Mouse (Mus musculus): ENCODE data around the gene Akap2. TPM values are rescaled to one million over a fixed set of nuclear protein-coding genes. Genes with fewer than 3 reads are reported as not detected.

Gene Akap2
- polyA plus RNA-seq, 1 experiment from 2014 or later = 2.2 TPM

DNA sequence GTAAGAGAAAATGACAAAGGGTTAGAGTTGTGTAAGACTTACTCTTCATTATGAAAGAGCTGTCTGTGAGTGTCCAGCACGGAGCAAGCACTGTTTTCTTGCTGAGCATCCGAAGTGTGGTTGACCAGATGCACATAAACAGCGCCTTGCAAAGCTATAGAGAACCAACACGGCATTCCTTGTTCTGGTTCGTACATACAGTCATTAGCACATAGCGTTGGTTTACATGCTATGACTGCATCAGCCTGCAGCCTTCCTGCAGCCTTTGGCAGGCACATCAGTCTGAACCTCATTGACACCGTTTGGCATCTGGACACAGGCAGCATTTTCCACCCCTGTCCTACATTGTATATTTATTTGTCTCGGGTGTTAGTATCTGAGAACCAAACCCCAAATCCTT, 98.7 kb downstream of the Akap2 start:
- Histone ChIP-seq H3K4me2 (no peak overlapping the region), H3K4me1 (replicated peaks) (peaks cover 9% of the 10 kb centered on the region), H3K9ac (no peak overlapping the region), H3K9me3 (replicated peaks) (no peaks in the 10 kb centered on the region), H3K27ac (replicated peaks) (no peak overlapping the region), H3K27me3 (no peaks in the 10 kb centered on the region), H3K4me3 (replicated peaks) (no peak overlapping the region), H3K36me3 (replicated peaks) (no peaks in the 10 kb centered on the region)
- ATAC-seq (ENCODE audit: insufficient read depth) = no peak
- WGBS (ENCODE audit: insufficient replicate concordance) = 77% methylated on average over 8 of the region's 8 CpGs

DNA sequence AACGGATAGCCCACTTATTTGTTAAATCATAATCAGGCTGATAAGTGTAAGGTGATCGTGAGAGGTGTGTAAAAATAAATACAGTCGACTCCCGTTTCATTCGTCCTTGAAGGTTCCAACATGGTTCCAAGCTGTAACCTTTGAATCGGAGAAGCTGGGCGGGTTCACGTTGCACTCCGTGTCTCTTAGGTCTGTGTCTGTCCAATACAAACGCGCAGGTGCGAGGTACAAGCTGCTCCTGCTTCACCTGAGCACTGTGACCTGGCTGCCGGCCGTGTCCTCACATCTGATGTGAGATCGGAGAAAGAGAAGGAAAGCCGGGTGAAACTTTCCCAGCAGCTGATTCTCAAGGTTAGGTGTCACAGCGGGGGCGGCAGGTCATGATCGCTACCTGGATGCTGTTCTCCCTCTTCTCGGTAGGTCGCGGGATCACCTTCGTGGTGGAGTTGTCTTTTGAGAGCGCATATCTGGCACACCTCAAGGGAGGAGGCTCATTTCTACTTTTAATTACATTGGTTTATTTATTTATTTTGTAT, 103.5 kb downstream of the Akap2 start:
- H3K27ac ChIP-seq (replicated peaks) = no peak overlapping the region
- no peak overlapping the region for H3K9ac ChIP-seq
- H3K4me3 ChIP-seq (replicated peaks) = no peak overlapping the region
- no peak for ATAC-seq (ENCODE audit: insufficient read depth)
- no peaks in the 10 kb centered on the region for H3K36me3 ChIP-seq (replicated peaks)
- H3K4me1 ChIP-seq (replicated peaks) = no peaks in the 10 kb centered on the region; the same call in 1 of the 2 replicates
- no peak overlapping the region for H3K4me2 ChIP-seq
- H3K9me3 ChIP-seq (replicated peaks) = no peaks in the 10 kb centered on the region
- 75% methylated on average over 24 of the region's 24 CpGs for WGBS (ENCODE audit: insufficient replicate concordance)
- no peaks in the 10 kb centered on the region for H3K27me3 ChIP-seq

DNA sequence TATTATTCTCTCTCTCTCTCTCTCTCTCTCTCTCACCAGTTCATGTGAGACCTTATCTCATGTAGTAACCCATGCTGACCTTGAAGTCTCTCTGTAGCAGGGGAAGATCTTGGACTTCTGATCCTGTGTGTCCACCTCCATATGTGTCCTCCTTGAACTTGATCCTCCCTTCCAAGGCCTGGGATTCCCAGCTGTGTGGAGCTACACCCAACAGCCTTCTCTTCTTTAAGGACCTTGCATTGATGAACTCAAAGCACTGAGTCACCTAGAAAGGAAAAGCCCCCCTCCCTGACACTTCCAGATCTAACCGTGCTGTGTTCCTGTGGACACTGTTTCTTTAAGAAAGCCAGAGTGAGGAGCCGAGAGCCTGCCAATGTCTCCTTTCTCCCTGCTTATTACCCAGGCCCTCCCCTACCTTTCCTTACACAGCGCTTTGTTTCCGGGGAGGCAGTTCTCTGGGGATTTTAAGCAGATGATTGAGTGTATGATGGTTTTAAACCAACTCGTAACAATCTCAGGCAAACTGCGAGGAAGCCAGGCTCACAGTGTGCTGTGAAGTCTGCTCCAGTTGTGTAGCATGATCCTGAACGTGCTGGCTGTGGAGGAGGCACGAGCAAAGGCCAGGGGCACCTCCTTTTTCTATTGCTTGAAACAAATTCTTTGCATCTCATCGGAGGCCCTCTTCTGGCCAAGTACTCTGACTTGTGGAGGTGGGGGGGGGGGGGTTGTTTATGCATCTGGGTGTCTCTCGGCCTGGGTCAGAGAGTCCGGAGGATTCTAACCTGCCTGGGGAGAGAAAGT, 104.3 kb downstream of the Akap2 start:
- ATAC-seq (ENCODE audit: insufficient read depth) = no peak
- H3K9ac ChIP-seq = no peak overlapping the region
- no peaks in the 10 kb centered on the region for H3K36me3 ChIP-seq (replicated peaks)
- WGBS (ENCODE audit: insufficient replicate concordance) = 36% methylated on average over 11 of the region's 11 CpGs
- no peak overlapping the region for H3K4me2 ChIP-seq
- no peaks in the 10 kb centered on the region for H3K4me1 ChIP-seq (replicated peaks)
- H3K4me3 ChIP-seq (replicated peaks) = no peak overlapping the region
- H3K27ac ChIP-seq (replicated peaks) = no peak overlapping the region
- no peaks in the 10 kb centered on the region for H3K27me3 ChIP-seq
- H3K9me3 ChIP-seq (replicated peaks) = no peaks in the 10 kb centered on the region

DNA sequence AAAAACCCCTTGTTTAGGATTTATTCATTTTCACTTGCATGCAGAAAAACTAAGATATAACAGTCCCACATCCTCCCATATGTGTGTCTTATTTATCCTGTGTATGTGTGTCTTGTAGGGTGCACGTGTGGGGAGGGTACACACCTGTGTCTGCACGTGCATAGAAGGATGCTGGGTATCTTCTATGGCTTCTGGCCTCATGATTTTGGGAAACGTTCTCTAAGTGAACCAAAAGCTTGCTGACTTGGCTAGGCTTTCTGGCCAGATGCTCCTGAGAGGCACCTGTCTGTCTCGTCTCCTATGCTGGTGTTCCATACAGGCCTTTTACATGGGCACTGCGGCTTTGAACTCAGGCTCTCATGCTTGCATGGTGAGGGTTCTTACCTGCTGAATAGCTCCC, 105.2 kb downstream of the Akap2 start:
- no peaks in the 10 kb centered on the region for H3K27me3 ChIP-seq
- no peak overlapping the region for H3K4me3 ChIP-seq (replicated peaks)
- no peaks in the 10 kb centered on the region for H3K9me3 ChIP-seq (replicated peaks)
- no peak overlapping the region for H3K27ac ChIP-seq (replicated peaks)
- H3K4me2 ChIP-seq = no peak overlapping the region
- H3K9ac ChIP-seq = no peak overlapping the region
- no peaks in the 10 kb centered on the region for H3K4me1 ChIP-seq (replicated peaks)
- no peak for ATAC-seq (ENCODE audit: insufficient read depth)
- WGBS (ENCODE audit: insufficient replicate concordance) = 65% methylated on average over 5 of the region's 5 CpGs
- H3K36me3 ChIP-seq (replicated peaks) = no peaks in the 10 kb centered on the region

DNA sequence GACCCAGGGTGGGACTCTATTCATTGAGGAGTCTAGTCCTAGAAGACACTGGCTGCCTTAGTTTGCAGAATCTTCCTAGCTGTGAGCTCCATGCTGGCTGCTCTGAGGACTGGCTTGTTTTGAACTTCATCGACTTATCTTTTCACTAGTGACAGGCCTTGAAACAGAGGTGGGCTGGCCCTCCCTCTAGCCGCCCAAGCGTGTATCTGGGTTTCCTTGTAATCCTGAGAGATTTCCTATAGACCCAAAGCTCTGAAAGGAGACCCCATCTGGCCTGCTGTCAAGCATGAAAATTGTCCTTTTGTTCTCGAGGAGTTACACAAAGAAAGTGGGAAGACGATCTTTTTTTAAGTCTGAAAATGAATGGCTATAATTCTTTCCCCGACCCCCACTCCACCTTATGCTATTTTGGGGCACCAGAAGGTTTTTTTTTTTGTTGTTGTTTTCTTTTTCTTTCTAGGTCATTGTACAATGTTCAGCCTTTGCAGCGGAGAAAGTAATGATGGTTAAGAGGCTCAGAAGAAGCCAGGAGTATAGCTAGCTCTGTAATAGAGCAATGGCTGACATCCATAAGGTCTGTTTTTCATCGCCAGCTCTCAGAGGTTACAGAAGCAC, 107.3 kb downstream of the Akap2 start:
- 52% methylated on average over 8 of the region's 8 CpGs for WGBS (ENCODE audit: insufficient replicate concordance)
- H3K4me2 ChIP-seq = no peak overlapping the region
- ATAC-seq (ENCODE audit: insufficient read depth) = no peak
- no peak overlapping the region for H3K4me3 ChIP-seq (replicated peaks)
- H3K27ac ChIP-seq (replicated peaks) = no peak overlapping the region
- no peaks in the 10 kb centered on the region for H3K4me1 ChIP-seq (replicated peaks)
- no peaks in the 10 kb centered on the region for H3K9me3 ChIP-seq (replicated peaks)
- H3K36me3 ChIP-seq (replicated peaks) = no peaks in the 10 kb centered on the region
- H3K9ac ChIP-seq = no peak overlapping the region
- H3K27me3 ChIP-seq = no peaks in the 10 kb centered on the region

DNA sequence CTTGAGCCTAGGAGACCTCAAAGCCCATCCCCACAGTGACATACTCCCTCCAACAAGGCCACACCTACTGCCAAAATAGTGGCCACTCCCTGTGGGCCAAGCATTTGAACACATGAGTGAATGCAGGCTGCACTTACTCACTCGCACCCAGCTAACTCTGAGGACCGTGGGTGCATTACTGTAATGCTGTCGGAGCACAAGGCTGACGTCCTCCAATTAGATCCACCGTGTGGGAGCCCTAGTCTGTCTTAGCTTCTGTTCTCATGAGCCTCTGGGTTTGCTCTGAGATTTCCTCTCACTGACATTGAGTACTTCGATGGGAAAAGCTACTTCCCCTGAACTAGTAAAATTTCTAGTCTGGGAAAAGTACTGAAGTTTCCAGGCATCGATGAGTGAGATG, 108.8 kb downstream of the Akap2 start:
- 68% methylated on average over 7 of the region's 7 CpGs for WGBS (ENCODE audit: insufficient replicate concordance)
- no peak overlapping the region for H3K4me2 ChIP-seq
- H3K4me1 ChIP-seq (replicated peaks) = no peaks in the 10 kb centered on the region
- no peaks in the 10 kb centered on the region for H3K36me3 ChIP-seq (replicated peaks)
- H3K27ac ChIP-seq (replicated peaks) = no peak overlapping the region
- ATAC-seq (ENCODE audit: insufficient read depth) = no peak
- no peaks in the 10 kb centered on the region for H3K9me3 ChIP-seq (replicated peaks)
- H3K9ac ChIP-seq = no peak overlapping the region
- H3K4me3 ChIP-seq (replicated peaks) = no peak overlapping the region
- no peaks in the 10 kb centered on the region for H3K27me3 ChIP-seq

- WGBS (ENCODE audit: insufficient replicate concordance) = 71% methylated on average over 9 of the region's 9 CpGs
- Histone ChIP-seq H3K4me3 (replicated peaks) (no peak overlapping the region), H3K36me3 (replicated peaks) (no peaks in the 10 kb centered on the region), H3K9ac (no peak overlapping the region), H3K27ac (replicated peaks) (no peak overlapping the region), H3K4me1 (replicated peaks) (no peaks in the 10 kb centered on the region), H3K9me3 (replicated peaks) (no peaks in the 10 kb centered on the region), H3K4me2 (no peak overlapping the region), H3K27me3 (no peaks in the 10 kb centered on the region)
- no peak for ATAC-seq (ENCODE audit: insufficient read depth)
Measured at GRCm38 (mm10) chr4:57829131-57829530, 111.7 kb downstream of the Akap2 start.

- Histone ChIP-seq H3K27ac (replicated peaks) (no peak overlapping the region), H3K9ac (no peak overlapping the region), H3K27me3 (no peaks in the 10 kb centered on the region), H3K36me3 (replicated peaks) (no peaks in the 10 kb centered on the region), H3K9me3 (replicated peaks) (no peaks in the 10 kb centered on the region), H3K4me3 (replicated peaks) (no peak overlapping the region), H3K4me2 (no peak overlapping the region), H3K4me1 (replicated peaks) (no peaks in the 10 kb centered on the region)
- WGBS (ENCODE audit: insufficient replicate concordance) = 70% methylated on average over 3 of the region's 3 CpGs
- ATAC-seq (ENCODE audit: insufficient read depth) = no peak
Measured at GRCm38 (mm10) chr4:57829740-57830139, 112.3 kb downstream of the Akap2 start.

GRCm38 (mm10) chr4:57832318-57832717, 114.9 kb downstream of the Akap2 start:
- Histone ChIP-seq H3K36me3 (replicated peaks) (no peaks in the 10 kb centered on the region), H3K9me3 (replicated peaks) (no peaks in the 10 kb centered on the region), H3K9ac (no peak overlapping the region), H3K4me3 (replicated peaks) (no peak overlapping the region), H3K27me3 (no peaks in the 10 kb centered on the region), H3K27ac (replicated peaks) (no peak overlapping the region), H3K4me1 (replicated peaks) (no peaks in the 10 kb centered on the region), H3K4me2 (no peak overlapping the region)
- 33% methylated on average over 7 of the region's 7 CpGs for WGBS (ENCODE audit: insufficient replicate concordance)
- no peak for ATAC-seq (ENCODE audit: insufficient read depth)

DNA sequence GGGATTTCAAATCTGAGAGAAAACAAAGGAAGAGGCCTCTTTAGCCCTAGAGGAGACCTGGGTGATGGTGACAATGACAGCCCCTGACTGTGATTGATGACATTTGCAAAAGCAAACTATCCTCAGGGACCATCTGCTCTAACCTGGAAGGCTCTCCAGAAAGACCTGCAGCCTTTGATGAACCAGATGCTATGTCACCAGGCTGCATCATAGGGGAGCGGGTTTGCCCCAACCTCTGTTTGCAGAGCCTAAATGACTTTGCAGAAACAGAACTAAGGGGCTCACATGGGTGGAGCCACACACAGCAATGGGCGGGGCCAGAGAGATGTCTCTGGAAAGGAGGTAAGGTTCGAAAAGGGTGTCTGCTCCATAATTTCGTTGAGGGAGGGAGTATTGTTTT, 115.6 kb downstream of the Akap2 start:
- ATAC-seq (ENCODE audit: insufficient read depth) = no peak
- no peak overlapping the region for H3K4me3 ChIP-seq (replicated peaks)

DNA sequence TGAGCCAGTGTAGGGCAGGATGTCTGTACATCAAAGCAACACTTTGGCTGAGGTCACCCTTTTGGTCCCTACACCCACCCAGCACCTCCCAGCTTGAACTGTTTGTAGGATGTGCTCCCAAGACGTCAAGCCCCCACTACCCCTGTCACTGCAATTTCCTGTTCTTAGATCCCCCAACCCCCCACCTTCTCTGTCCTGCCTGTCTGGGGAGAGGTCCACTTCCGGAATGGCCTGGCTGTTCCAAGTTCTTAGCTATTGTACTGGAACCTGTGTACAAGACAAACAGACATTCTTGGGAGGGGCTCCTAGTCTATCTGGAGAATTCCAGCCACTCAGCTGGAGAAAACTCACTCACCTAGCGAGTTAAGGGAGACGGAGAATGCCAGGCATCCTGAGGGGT, 116.7 kb downstream of the Akap2 start:
- Histone ChIP-seq H3K4me1 (replicated peaks) (no peaks in the 10 kb centered on the region), H3K4me2 (no peak overlapping the region), H3K4me3 (replicated peaks) (no peak overlapping the region), H3K27ac (replicated peaks) (no peak overlapping the region), H3K9me3 (replicated peaks) (no peaks in the 10 kb centered on the region), H3K9ac (no peak overlapping the region), H3K27me3 (no peaks in the 10 kb centered on the region), H3K36me3 (replicated peaks) (no peaks in the 10 kb centered on the region)
- no peak for ATAC-seq (ENCODE audit: insufficient read depth)
- 48% methylated on average over 4 of the region's 4 CpGs for WGBS (ENCODE audit: insufficient replicate concordance)

More for the DNA sequence above, 115.6 kb downstream of the Akap2 start:
- no peak overlapping the region for H3K4me2 ChIP-seq
- H3K9me3 ChIP-seq (replicated peaks) = no peaks in the 10 kb centered on the region
- H3K27ac ChIP-seq (replicated peaks) = no peak overlapping the region
- H3K9ac ChIP-seq = no peak overlapping the region
- H3K27me3 ChIP-seq = no peaks in the 10 kb centered on the region
- no peaks in the 10 kb centered on the region for H3K4me1 ChIP-seq (replicated peaks)
- 42% methylated on average over 4 of the region's 4 CpGs for WGBS (ENCODE audit: insufficient replicate concordance)
- H3K36me3 ChIP-seq (replicated peaks) = no peaks in the 10 kb centered on the region
